Comparison of ENCODE assay signal across 8 mouse cellular contexts in the genomic region with DNA sequence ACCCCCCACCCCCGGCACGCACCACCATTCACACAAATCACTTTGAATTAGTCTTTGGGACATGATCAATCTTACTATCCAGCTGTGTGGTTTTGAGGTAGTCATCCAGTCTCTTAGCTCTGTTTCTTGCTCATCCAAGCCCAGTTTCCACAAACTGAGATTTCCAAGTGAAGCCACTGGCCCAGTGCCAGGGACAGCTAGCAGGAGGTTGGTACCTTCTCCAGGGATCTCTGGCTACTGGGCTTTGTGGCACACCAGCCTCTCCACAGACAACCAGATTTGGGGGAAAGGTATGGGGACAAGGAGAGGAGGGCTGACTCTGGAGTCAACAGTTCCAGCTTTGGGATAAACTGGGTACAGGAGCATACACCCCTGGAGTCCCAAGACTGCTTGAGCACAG. TPM values are rescaled to one million over a fixed set of nuclear protein-coding genes. Genes with fewer than 3 reads are reported as not detected.
DNase-seq lines count a peak whose midpoint lies in the region; ATAC-seq and TF ChIP-seq lines count a peak whose summit lies in the region.

No protein-coding gene starts in this region.

- peak overlapping the region; percentile 27; the same call in 1 of the 2 replicates for H3K4me3 ChIP-seq in hindbrain, embryonic 13.5 days
- peak overlapping the region; percentile 1; the same call in 1 of the 2 replicates for H3K4me3 ChIP-seq in liver, postnatal 0 days (ENCODE audit: low read depth, low read length)

- peaks cover 18% of the 10 kb centered on the region for H3K27me3 ChIP-seq in hindbrain, embryonic 13.5 days
- H3K27me3 ChIP-seq in liver, postnatal 0 days (ENCODE audit: insufficient read depth, low read length), result no peaks in the 10 kb centered on the region

- TF ChIP-seq EP300 in liver, postnatal 0 days (IDR thresholded peaks at IDR 0.05; ENCODE audit: low read depth), result no peak

- no peaks in the 10 kb centered on the region for H3K36me3 ChIP-seq in hindbrain, embryonic 13.5 days
- H3K36me3 ChIP-seq in liver, postnatal 0 days (replicated peaks; ENCODE audit: insufficient read depth, low read length), result no peaks in the 10 kb centered on the region

- H3K9me3 ChIP-seq in hindbrain, embryonic 13.5 days, result no peaks in the 10 kb centered on the region
- no peaks in the 10 kb centered on the region for H3K9me3 ChIP-seq in liver, postnatal 0 days (ENCODE audit: low read length)

- WGBS in hindbrain, embryonic 13.5 days, result 58% methylated on average over 2 of the region's 2 CpGs
- 24% methylated on average over 2 of the region's 2 CpGs for WGBS in liver, postnatal 0 days (ENCODE audit: insufficient replicate concordance)

- TF ChIP-seq CTCF in liver, postnatal 0 days (IDR thresholded peaks at IDR 0.05; ENCODE audit: low read depth), result no peak

- no peak for ATAC-seq in hindbrain, embryonic 13.5 days (ENCODE audit: low FRiP score)
- no peak for ATAC-seq in liver, postnatal 0 days

- H3K4me1 ChIP-seq in hindbrain, embryonic 13.5 days (replicated peaks), result peaks cover 15% of the 10 kb centered on the region
- H3K4me1 ChIP-seq in liver, postnatal 0 days (ENCODE audit: insufficient read depth), result peaks cover 16% of the 10 kb centered on the region

- H3K27ac ChIP-seq in hindbrain, embryonic 13.5 days, result no peak overlapping the region
- no peak overlapping the region for H3K27ac ChIP-seq in liver, postnatal 0 days (ENCODE audit: low read depth)

- H3K4me2 ChIP-seq in hindbrain, embryonic 13.5 days, result peak overlapping the region; percentile 58
- H3K4me2 ChIP-seq in liver, postnatal 0 days (ENCODE audit: low read depth, low read length), result peak overlapping the region; percentile 62

- DNase-seq in kidney, adult 18-20 months, result peak; percentile 23
- DNase-seq in kidney, adult 9 months, result no peak
- DNase-seq in cerebellum, postnatal 25 days, result peak; percentile 45 to 64
- DNase-seq in liver, postnatal 0 days, result no peak
- no peak for DNase-seq in urinary bladder, postnatal 36 days (ENCODE audit: low spot score in 2 of 2)
- DNase-seq in c-Kit-positive CD71-positive TER-119-positive erythroid progenitor cells, embryonic 14.5 days (ENCODE audit: low spot score), result no peak
- DNase-seq in thymus, adult 18-20 months, result no peak

- H3K9ac ChIP-seq in hindbrain, embryonic 13.5 days, result no peak overlapping the region
- H3K9ac ChIP-seq in liver, postnatal 0 days (replicated peaks), result no peak overlapping the region

RNA-seq across cellular contexts. Expression of gene Fndc11, which starts 0.5 kb away (rescaled TPM):
- polyA plus RNA-seq in hindbrain, embryonic 13.5 days (2015; fragmentation: Nextera tagmentation; extraction: Ambion mirVana), result 0.19 TPM in 1 of 2 replicates, not detected in the other
- polyA plus RNA-seq in liver, postnatal 0 days (2015; fragmentation: Nextera tagmentation; extraction: Ambion mirVana), result 0.09 TPM in 1 of 2 replicates, not detected in the other

RNA-seq across cellular contexts. Expression of gene Srms, which starts 7.4 kb away (rescaled TPM):
- polyA plus RNA-seq in hindbrain, embryonic 13.5 days (2015; fragmentation: Nextera tagmentation; extraction: Ambion mirVana), result 0.19 and 0.25 TPM in 2 replicates
- 0.35 and 0.44 TPM in 2 replicates for polyA plus RNA-seq in liver, postnatal 0 days (2015; fragmentation: Nextera tagmentation; extraction: Ambion mirVana)

RNA-seq across cellular contexts. Expression of gene Ptk6, which starts 17.8 kb away (rescaled TPM):
- not detected in 2 replicates for polyA plus RNA-seq in hindbrain, embryonic 13.5 days (2015; fragmentation: Nextera tagmentation; extraction: Ambion mirVana)
- polyA plus RNA-seq in liver, postnatal 0 days (2015; fragmentation: Nextera tagmentation; extraction: Ambion mirVana), result 0.20 and 0.27 TPM in 2 replicates

RNA-seq across cellular contexts. Expression of gene Helz2, which starts 21.5 kb away (rescaled TPM):
- polyA plus RNA-seq in hindbrain, embryonic 13.5 days (2015; fragmentation: Nextera tagmentation; extraction: Ambion mirVana), result 0.38 and 0.48 TPM in 2 replicates
- 3.9 and 4.2 TPM in 2 replicates for polyA plus RNA-seq in liver, postnatal 0 days (2015; fragmentation: Nextera tagmentation; extraction: Ambion mirVana)

RNA-seq across cellular contexts. Expression of gene Ppdpf, which starts 33.3 kb away (rescaled TPM):
- polyA plus RNA-seq in hindbrain, embryonic 13.5 days (2015; fragmentation: Nextera tagmentation; extraction: Ambion mirVana), result 444 TPM in 2 replicates
- polyA plus RNA-seq in liver, postnatal 0 days (2015; fragmentation: Nextera tagmentation; extraction: Ambion mirVana), result 120 and 125 TPM in 2 replicates

Comparison
In these comparisons a context has a peak if more than half of its experiments do, and no peak if none do; other contexts are left out.
1. DNase-seq: peak in kidney, adult 18-20 months (single experiment) and cerebellum, postnatal 25 days (2 of 2); none in kidney, adult 9 months (single experiment), liver, postnatal 0 days (single experiment), urinary bladder, postnatal 36 days (0 of 2), c-Kit-positive CD71-positive TER-119-positive erythroid progenitor cells, embryonic 14.5 days (single experiment) and thymus, adult 18-20 months (0 of 2).